Mouse (Mus musculus) G1E (cell line): ENCODE measurements at regions not wholly inside any gene's neighbourhood (a gene's known extent, or its start where the extent isn't known, plus 50 kb on each side); places are given as distances from the start of the nearest gene placed in this dataset.

Experiments
- ATAC-seq: 2 replicates; pipeline ENCODE4 v1.8.0; 2016; ENCODE audit warnings: mild to moderate bottlenecking; ENCODE audit not compliant: insufficient number of reproducible peaks, poor library complexity, low FRiP score, severe bottlenecking; ENCODE audit errors: extremely low read depth
- DNase-seq: peaks from one replicate; pipeline ENCODE4 v3.0.0; 2012; ENCODE audit warnings: low spot score
- H3K27me3 ChIP-seq: 2 replicates; pipeline ENCODE4 v1.6.1; 2012; ENCODE audit warnings: mild to moderate bottlenecking, low read length, inconsistent platforms; ENCODE audit not compliant: insufficient read depth
- H3K36me3 ChIP-seq: replicated peaks from 2 replicates; pipeline ENCODE3; 2012; ENCODE audit warnings: mild to moderate bottlenecking, inconsistent platforms
- H3K4me1 ChIP-seq: 2 replicates; pipeline ENCODE4 v1.6.1; 2012; ENCODE audit warnings: low read depth, low read length, inconsistent platforms, mixed read lengths; ENCODE audit not compliant: insufficient read depth
- H3K4me3 ChIP-seq: 2 replicates; pipeline ENCODE4 v1.5.1; 2012; ENCODE audit warnings: low read depth, mild to moderate bottlenecking, inconsistent platforms, low read length, moderate library complexity, mixed read lengths
- H3K9me3 ChIP-seq: replicated peaks from 2 replicates; pipeline ENCODE4 v1.6.1; 2012; ENCODE audit warnings: inconsistent platforms
- CTCF ChIP-seq: IDR thresholded peaks from 2 replicates; pipeline ENCODE4 v1.5.1; 2012; ENCODE audit warnings: low read depth, low read length, inconsistent platforms, mixed read lengths
- GATA1 ChIP-seq: IDR thresholded peaks from 2 replicates; pipeline ENCODE4 v1.6.1; 2012; ENCODE audit warnings: borderline replicate concordance, low read length, inconsistent platforms, mixed read lengths
- GATA2 ChIP-seq: IDR thresholded peaks from 2 replicates; pipeline ENCODE4 v1.6.1; 2012; ENCODE audit warnings: low read depth, low read length, inconsistent platforms, borderline replicate concordance
- POLR2AphosphoS5 ChIP-seq: IDR thresholded peaks from 2 replicates; pipeline ENCODE4 v1.6.1; 2012; ENCODE audit warnings: low read depth, low read length, inconsistent platforms; ENCODE audit not compliant: insufficient replicate concordance
- TAL1 ChIP-seq: conservative IDR thresholded peaks from 2 replicates; pipeline ENCODE4 v1.6.1; 2012; ENCODE audit warnings: low read depth, low read length, inconsistent platforms, mixed read lengths

- DNase-seq (no peak), ATAC-seq (no peak)
- no peaks in the 10 kb centered on the region for H3K27me3 ChIP-seq
- H3K9me3 ChIP-seq, result peaks cover 80% of the 10 kb centered on the region
- no peaks in the 10 kb centered on the region for H3K36me3 ChIP-seq
- H3K4me3 ChIP-seq, result no peak overlapping the region
- TF ChIP-seq TAL1, result no peak
- TF ChIP-seq GATA2, result no peak
- no peak for TF ChIP-seq GATA1
- no peak for TF ChIP-seq CTCF
- TF ChIP-seq POLR2AphosphoS5, result no peak
- H3K4me1 ChIP-seq, result no peaks in the 10 kb centered on the region
Measured at GRCm38 (mm10) chr5:111561301-111561700, 144.1 kb downstream of the Mn1 start.

- Histone ChIP-seq H3K36me3 (no peaks in the 10 kb centered on the region), H3K9me3 (peaks cover 87% of the 10 kb centered on the region), H3K4me1 (no peaks in the 10 kb centered on the region), H3K4me3 (no peak overlapping the region; the same call in 1 of the 2 replicates), H3K27me3 (no peaks in the 10 kb centered on the region)
- DNase-seq, result no peak
- no peak for ATAC-seq
- TF ChIP-seq CTCF, result no peak
- no peak for TF ChIP-seq GATA1
- TF ChIP-seq TAL1, result no peak
- TF ChIP-seq GATA2, result no peak
- TF ChIP-seq POLR2AphosphoS5, result no peak
Measured at GRCm38 (mm10) chr5:111570826-111571225, 153.7 kb downstream of the Mn1 start.

GRCm38 (mm10) chr5:111573265-111573873, 156.2 kb downstream of the Mn1 start:
- ATAC-seq, result no peak
- peaks cover 2% of the 10 kb centered on the region; the same call in 1 of the 2 replicates for H3K27me3 ChIP-seq
- no peak for DNase-seq
- peaks cover 91% of the 10 kb centered on the region for H3K9me3 ChIP-seq
- H3K4me3 ChIP-seq, result no peak overlapping the region
- TF ChIP-seq GATA2 (no peak), POLR2AphosphoS5 (no peak), GATA1 (no peak), CTCF (no peak), TAL1 (no peak)
- no peaks in the 10 kb centered on the region for H3K4me1 ChIP-seq
- H3K36me3 ChIP-seq, result no peaks in the 10 kb centered on the region

GRCm38 (mm10) chr5:111574219-111574840, 157.2 kb downstream of the Mn1 start:
- H3K9me3 ChIP-seq, result peaks cover 92% of the 10 kb centered on the region
- ATAC-seq (no peak), DNase-seq (no peak)
- peaks cover 2% of the 10 kb centered on the region; the same call in 1 of the 2 replicates for H3K27me3 ChIP-seq
- TF ChIP-seq GATA2 (no peak), CTCF (no peak)
- no peaks in the 10 kb centered on the region for H3K4me1 ChIP-seq
- no peaks in the 10 kb centered on the region for H3K36me3 ChIP-seq
- no peak overlapping the region; the same call in 1 of the 2 replicates for H3K4me3 ChIP-seq

- peaks cover 2% of the 10 kb centered on the region; the same call in 1 of the 2 replicates for H3K27me3 ChIP-seq
- H3K9me3 ChIP-seq, result peaks cover 89% of the 10 kb centered on the region
- TF ChIP-seq TAL1 (no peak), POLR2AphosphoS5 (no peak), GATA1 (no peak), CTCF (no peak), GATA2 (no peak)
- DNase-seq (no peak), ATAC-seq (no peak)
- no peaks in the 10 kb centered on the region for H3K4me1 ChIP-seq
- no peak overlapping the region for H3K4me3 ChIP-seq
- H3K36me3 ChIP-seq, result no peaks in the 10 kb centered on the region
Measured at GRCm38 (mm10) chr5:111575376-111575775, 158.2 kb downstream of the Mn1 start.

GRCm38 (mm10) chr5:111577441-111577840, 156.3 kb upstream of the Gm26897 start:
- no peaks in the 10 kb centered on the region for H3K4me1 ChIP-seq
- DNase-seq (no peak), ATAC-seq (no peak)
- no peak for TF ChIP-seq GATA2
- TF ChIP-seq CTCF, result no peak
- TF ChIP-seq POLR2AphosphoS5, result no peak
- no peak for TF ChIP-seq GATA1
- TF ChIP-seq TAL1, result no peak
- no peaks in the 10 kb centered on the region for H3K36me3 ChIP-seq
- peaks cover 2% of the 10 kb centered on the region; the same call in 1 of the 2 replicates for H3K27me3 ChIP-seq
- H3K4me3 ChIP-seq, result no peak overlapping the region
- H3K9me3 ChIP-seq, result peaks cover 90% of the 10 kb centered on the region

GRCm38 (mm10) chr5:111578088-111578487, 155.6 kb upstream of the Gm26897 start:
- TF ChIP-seq GATA2 (no peak), TAL1 (no peak), CTCF (no peak), GATA1 (no peak), POLR2AphosphoS5 (no peak)
- Histone ChIP-seq H3K36me3 (no peaks in the 10 kb centered on the region), H3K27me3 (peaks cover 2% of the 10 kb centered on the region; the same call in 1 of the 2 replicates), H3K9me3 (peaks cover 89% of the 10 kb centered on the region), H3K4me1 (no peaks in the 10 kb centered on the region), H3K4me3 (0 out of 2 replicates have a peak overlapping the region, but pooled peaks have one; percentile 18)
- DNase-seq, result no peak
- no peak for ATAC-seq
